Mouse (Mus musculus) embryonic fibroblast, embryonic 13.5 days (primary cell): Measurements from ENCODE around the gene F2rl3. TPM values are rescaled to one million over a fixed set of nuclear protein-coding genes. Genes with fewer than 3 reads are reported as not detected.

Experiments used
- H3K27ac ChIP-seq: 2 replicates; pipeline ENCODE4 v1.5.1; 2012; ENCODE audit warnings: low read length, control low read depth, inconsistent platforms; ENCODE audit not compliant: insufficient read depth
- H3K4me1 ChIP-seq: 2 replicates; pipeline ENCODE4 v1.6.1; 2011; ENCODE audit warnings: low read length; ENCODE audit not compliant: control insufficient read depth, insufficient read depth
- H3K4me3 ChIP-seq: 2 replicates; pipeline ENCODE4 v1.5.1; 2011; ENCODE audit warnings: mild to moderate bottlenecking, control low read depth, low read length; ENCODE audit not compliant: insufficient read depth
- CTCF ChIP-seq: IDR thresholded peaks from 2 replicates; pipeline ENCODE4 v1.5.1; 2011; ENCODE audit warnings: mild to moderate bottlenecking, control low read depth, low read length, moderate library complexity, borderline replicate concordance; ENCODE audit not compliant: insufficient read depth
- POLR2A ChIP-seq: IDR thresholded peaks from 2 replicates; pipeline ENCODE4 v1.6.1; 2011; ENCODE audit warnings: low read depth, mild to moderate bottlenecking, control low read depth, low read length, moderate library complexity
- polyA plus RNA-seq: library from polyadenylated mRNA; stranded (reverse); fragments of >200 nt; gene quantifications from 2 replicates; pipeline ENCODE4 v1.2.4, GENCODE M21; 2011; ENCODE audit warnings: low read depth; ENCODE audit not compliant: missing spikeins, insufficient read length

The F2rl3 gene
- not detected in 2 replicates for polyA plus RNA-seq

GRCm38 (mm10) chr8:72761322-72762051, at the start of gene F2rl3:
TSS of gene F2rl3 (plus strand) at chr8:72761880.
- Histone ChIP-seq H3K4me3 (no peak within 1 kb of the TSS), H3K4me1 (no peaks in the 10 kb centered on the region), H3K27ac (no peak within 1 kb of the TSS)
- no peak for TF ChIP-seq POLR2A
- no peak for TF ChIP-seq CTCF

DNA sequence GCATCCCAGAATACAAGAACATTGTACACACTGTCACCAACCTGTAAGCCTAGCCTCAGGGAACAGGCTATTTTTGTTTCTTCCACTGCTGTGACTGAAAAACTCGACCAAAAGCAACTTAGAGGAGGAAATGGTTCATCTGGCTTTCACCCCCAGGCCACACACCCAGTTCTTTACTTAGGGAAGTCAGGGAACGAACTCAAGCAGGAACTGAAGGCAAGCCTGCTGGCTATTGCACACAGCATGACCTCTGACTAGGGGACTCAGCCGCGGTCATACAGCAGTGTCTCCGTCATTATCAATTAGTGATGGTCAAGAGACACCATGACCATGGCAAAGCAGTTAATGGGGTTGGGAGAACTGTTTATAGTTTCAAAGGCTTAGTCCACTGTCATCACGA, 49.1 kb upstream of the F2rl3 start:
- Histone ChIP-seq H3K4me1 (no peaks in the 10 kb centered on the region), H3K27ac (no peak overlapping the region), H3K4me3 (no peak overlapping the region)
- TF ChIP-seq POLR2A: no peak
- no peak for TF ChIP-seq CTCF

DNA sequence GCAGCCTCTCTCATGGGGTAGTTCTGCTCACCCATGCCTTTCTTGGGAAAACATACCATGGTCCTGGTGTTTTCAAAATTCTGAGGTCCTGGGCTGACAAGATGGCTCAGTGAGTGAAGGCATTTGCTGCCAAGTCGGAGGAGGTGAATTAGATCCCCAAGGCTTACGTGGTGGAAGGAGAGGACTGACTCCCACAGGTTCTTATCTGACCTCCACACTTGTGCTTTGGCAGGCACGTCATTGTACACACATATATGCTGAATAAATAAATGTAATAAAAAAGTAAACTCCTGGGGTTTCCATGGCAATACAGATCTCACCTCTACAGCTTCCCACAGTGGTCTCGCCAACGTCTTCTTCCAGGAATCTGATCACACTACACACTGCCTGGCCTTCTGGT, 45.1 kb upstream of the F2rl3 start:
- H3K4me1 ChIP-seq: no peaks in the 10 kb centered on the region
- no peak overlapping the region for H3K4me3 ChIP-seq
- TF ChIP-seq POLR2A (no peak), CTCF (no peak)
- H3K27ac ChIP-seq: no peak overlapping the region

DNA sequence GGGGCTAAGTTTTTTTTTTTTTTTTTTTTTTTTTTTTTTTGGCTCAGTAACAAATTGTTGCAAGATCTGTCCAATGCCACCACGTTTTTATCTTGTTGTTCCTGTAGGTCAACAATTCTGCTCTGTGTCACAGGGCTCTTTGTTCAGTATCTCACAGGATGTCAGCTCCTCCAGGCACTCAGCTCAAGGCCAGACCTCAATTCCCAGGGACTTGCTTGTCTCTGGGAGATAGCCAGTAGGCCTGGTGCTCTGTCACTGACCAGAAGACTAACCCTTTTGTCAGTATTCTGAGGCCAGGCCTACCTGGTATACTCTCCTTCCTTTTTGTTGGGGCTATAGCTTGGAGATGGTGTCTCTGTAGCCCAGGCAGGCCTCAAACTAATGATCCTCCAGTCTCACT, 41.1 kb upstream of the F2rl3 start:
- TF ChIP-seq POLR2A (no peak), CTCF (no peak)
- Histone ChIP-seq H3K27ac (no peak overlapping the region), H3K4me1 (peaks cover 2% of the 10 kb centered on the region; the same call in 1 of the 2 replicates), H3K4me3 (no peak overlapping the region)

- H3K4me3 ChIP-seq: peak within 1 kb of the TSS; percentile 64
- H3K4me1 ChIP-seq: peaks cover 2% of the 10 kb centered on the region; the same call in 1 of the 2 replicates
- TF ChIP-seq POLR2A (peak; percentile 95), CTCF (no peak)
- H3K27ac ChIP-seq: no peak within 1 kb of the TSS
Measured at GRCm38 (mm10) chr8:72722769-72723650, 38.7 kb upstream of the F2rl3 start, which contains the start of gene Sin3b. TSS of gene Sin3b (plus strand) at chr8:72723285.

- TF ChIP-seq POLR2A (no peak), CTCF (no peak)
- H3K4me3 ChIP-seq: peak overlapping the region; percentile 64
- peaks cover 2% of the 10 kb centered on the region; the same call in 1 of the 2 replicates for H3K4me1 ChIP-seq
- H3K27ac ChIP-seq: no peak overlapping the region
Measured at GRCm38 (mm10) chr8:72723651-72724001, 38.1 kb upstream of the F2rl3 start.

DNA sequence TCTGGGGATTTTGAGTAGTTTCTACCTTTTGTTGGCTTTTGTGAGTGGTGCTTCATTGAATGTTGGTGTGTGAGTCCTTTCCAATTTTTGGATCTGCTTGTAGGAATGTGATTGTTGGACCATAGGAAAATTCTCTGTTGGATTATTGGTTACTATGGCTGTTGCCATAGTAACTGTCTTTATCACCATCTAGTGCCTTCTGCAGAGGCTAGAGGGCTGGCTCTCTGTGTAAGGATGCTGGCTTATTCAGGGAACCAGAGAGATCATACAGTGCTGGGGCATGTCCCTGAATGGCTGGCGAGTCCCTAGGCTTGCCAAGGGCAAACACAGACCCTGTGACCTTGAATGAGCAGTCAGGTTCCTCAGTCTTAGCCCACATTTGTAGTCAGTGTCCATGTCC, 33.0 kb upstream of the F2rl3 start:
- H3K4me1 ChIP-seq: peaks cover 2% of the 10 kb centered on the region; the same call in 1 of the 2 replicates
- H3K27ac ChIP-seq: no peak overlapping the region
- TF ChIP-seq CTCF: no peak
- TF ChIP-seq POLR2A: no peak
- no peak overlapping the region for H3K4me3 ChIP-seq

GRCm38 (mm10) chr8:72735001-72735400, 26.7 kb upstream of the F2rl3 start:
- no peak overlapping the region for H3K27ac ChIP-seq
- TF ChIP-seq CTCF: no peak
- no peak for TF ChIP-seq POLR2A
- H3K4me1 ChIP-seq: no peaks in the 10 kb centered on the region
- no peak overlapping the region for H3K4me3 ChIP-seq

DNA sequence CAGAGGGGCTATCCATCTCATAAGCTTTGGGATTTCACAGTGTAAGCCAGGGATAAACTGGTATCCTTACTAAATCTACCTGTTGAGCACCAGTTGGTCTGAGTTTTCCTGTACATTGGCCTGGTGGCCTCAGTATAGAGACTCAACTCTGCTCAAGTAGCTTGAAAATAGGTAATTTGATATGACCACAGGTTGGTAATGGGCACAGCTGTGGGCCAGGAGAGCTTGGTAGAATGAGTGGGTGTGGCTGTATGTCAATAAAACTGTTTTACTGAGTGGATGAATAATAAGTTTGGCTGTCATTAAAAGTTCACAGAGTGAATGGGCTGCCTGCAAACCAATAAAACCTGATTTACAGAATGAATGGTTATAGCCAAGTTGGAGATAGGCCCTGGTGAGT, 24.8 kb upstream of the F2rl3 start:
- Histone ChIP-seq H3K4me1 (no peaks in the 10 kb centered on the region), H3K4me3 (no peak overlapping the region), H3K27ac (no peak overlapping the region)
- TF ChIP-seq POLR2A: no peak
- TF ChIP-seq CTCF: no peak

DNA sequence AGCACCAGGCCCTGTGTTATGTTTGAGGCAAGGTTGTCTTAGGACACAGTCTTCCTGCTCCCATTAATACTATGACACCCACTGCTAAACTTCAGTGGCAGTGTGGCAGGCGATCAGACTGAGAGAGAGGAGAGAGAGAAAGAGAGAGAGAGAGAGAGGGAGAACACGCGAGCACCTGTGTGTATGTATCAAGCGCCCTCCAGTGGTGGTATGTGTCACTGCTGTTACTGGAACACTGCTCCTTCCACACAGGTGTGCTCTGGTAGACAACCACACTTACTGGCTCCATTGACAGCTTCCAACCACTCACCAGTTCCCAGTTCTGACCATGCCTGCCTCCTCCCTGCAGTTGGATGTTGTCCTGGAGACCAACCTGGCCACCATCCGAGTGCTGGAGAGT, 15.6 kb upstream of the F2rl3 start:
- TF ChIP-seq POLR2A (no peak), CTCF (peak; percentile 82; the same call in 1 of the 2 replicates)
- H3K4me1 ChIP-seq: no peaks in the 10 kb centered on the region
- no peak overlapping the region for H3K27ac ChIP-seq
- no peak overlapping the region for H3K4me3 ChIP-seq
